Mouse (Mus musculus) heart, adult 10 weeks (tissue): ENCODE measurements around the gene Ptprg. TPM values are rescaled to one million over a fixed set of nuclear protein-coding genes. Genes with fewer than 3 reads are reported as not detected.

Experiments
- polyA plus RNA-seq: library from polyadenylated mRNA; stranded (reverse); fragments of 350-450 nt; fragmentation: Illumina TruSeq; extraction: RNeasy Lipid Tissue Mini Kit (QIAGEN cat#74804); gene quantifications from one replicate; pipeline ENCODE4 v1.2.3, GENCODE M21; 2014; ENCODE audit warnings: low read depth, low replicate concordance

Ptprg gene
- polyA plus RNA-seq = 28.1 TPM

DNA sequence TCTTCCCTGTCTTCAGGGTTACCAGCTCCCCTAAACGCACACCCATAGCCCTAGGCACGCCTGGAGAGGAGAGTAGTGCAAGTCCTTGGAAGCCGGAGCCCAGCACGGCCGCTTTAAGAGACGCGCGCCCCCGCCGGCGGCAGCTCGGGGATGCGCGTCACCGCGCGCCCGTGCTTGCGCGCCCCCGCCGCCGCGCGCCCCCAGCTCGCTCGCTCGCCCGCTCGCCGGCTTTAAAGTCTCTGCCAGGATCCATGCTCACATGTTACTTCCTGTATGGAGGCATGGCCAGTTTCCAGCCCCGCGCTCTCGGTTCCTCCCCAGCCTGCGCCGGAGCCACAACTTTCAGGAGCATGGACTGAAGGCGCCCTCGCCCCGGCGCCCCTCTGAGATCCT, at the start of gene Ptprg:
Gene Ptprg (plus strand): TSS at position 260 of the 393 bp plus-strand sequence.

GRCm38 (mm10) chr14:12283641-12284040, 730.3 kb downstream of the Ptprg start, which contains the start of gene Gm49355:
Gm49355 (plus strand) TSS chr14:12283976.

GRCm38 (mm10) chr14:12284141-12284912, 731.0 kb downstream of the Ptprg start, which contains the start of gene 3830406C13Rik:
3830406C13Rik (plus strand) TSS chr14:12284173.

Other genes with a start within 250 kb of the Ptprg start
- 3.7 TPM for gene Gm3839, start 196.8 kb upstream of the Ptprg start, polyA plus RNA-seq